Mouse (Mus musculus): ENCODE results near the gene Cyp4a30b.
A peak's percentile ranks its signal among the peaks of the same experiment; 100 is the strongest.
"Not testable (repeated sequence)": the region's sequence is repeated elsewhere in the genome, so short reads cannot be mapped to it uniquely, and the experiment has no call there.

The Cyp4a30b gene

GRCm38 (mm10) chr4:115452304-115452703 lies at the start of gene Cyp4a30b:
Gene Cyp4a30b (plus strand): TSS chr4:115452604.
- no peak for DNase-seq (ENCODE audit: low spot score in 2 of 2)

GRCm38 (mm10) chr4:115411324-115411723 lies 41.1 kb upstream of the Cyp4a30b start, which contains the start of gene Cyp4a12b:
Gene Cyp4a12b (plus strand): TSS chr4:115411624.
- not testable (repeated sequence) for DNase-seq (ENCODE audit: low spot score in 2 of 2)

DNA sequence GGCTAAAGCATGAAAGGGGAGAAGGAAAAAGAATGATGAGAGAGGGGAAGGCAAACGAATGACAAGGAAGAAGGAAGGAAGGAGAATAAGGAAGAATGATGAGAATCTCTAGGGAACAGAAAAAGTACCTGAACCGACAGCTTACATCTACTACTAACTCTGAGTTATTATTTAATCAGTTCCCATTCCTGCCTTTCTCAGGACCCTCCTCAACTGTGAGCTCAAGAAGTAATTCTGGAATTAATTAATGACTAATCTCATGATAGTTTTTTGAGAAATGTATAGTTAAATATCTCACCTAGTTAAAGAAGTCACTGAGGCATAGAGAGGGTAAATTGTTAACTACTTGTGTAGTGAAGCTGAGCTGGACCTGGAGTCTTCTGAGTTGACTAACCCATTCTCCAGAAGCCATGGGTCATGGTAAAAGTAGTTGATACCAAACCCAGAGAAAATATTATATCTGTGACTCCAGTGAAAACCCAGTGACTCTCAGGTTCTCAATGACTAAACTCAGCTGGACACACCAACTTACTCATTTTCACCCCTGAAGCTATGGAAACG lies 1.7 kb upstream of the Cyp4a30b start:
- no peak for DNase-seq (ENCODE audit: low spot score in 2 of 2)

DNA sequence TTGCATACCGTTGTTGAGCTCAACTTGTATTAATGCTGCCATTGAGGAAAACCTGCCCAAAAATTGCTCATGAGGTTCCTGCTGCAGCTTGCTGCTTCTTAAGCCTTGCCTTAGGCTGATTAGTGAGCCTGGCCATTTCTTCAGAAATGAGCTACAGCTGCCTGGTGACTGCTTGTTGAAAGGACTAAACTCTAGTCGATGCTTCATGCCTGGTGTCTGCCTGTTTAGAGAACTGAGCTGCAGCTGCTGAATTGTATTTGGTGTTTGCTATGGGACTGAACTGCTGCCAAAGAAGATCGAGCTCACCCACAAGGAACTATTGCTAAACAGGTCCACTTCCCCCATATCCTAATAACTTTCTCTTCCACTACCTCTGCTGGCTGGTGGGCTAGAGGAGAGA lies 21.2 kb downstream of the Cyp4a30b start:
- DNase-seq (ENCODE audit: low spot score in 2 of 2), result not testable (repeated sequence)

DNA sequence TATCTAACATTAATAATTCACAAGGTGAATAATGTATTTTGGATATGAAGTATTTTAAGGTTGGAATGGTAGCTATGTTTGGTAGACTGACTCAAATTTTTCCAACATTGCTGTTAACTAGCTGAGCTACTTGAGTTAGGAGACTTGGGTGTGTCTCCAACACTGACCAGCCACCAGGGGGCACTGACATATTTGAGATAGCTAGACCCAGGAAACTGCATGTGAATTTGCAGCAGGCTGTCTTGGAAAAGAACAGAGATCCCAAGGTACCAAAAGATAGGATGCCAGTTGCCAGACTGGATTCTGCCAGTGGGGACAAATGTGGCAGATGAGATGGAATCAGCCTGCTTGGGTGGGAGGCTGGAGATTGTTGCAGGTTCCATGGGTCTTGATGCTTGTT lies 23.6 kb downstream of the Cyp4a30b start:
- peak; percentile 6 to 8 for DNase-seq (ENCODE audit: low spot score in 2 of 2)

DNA sequence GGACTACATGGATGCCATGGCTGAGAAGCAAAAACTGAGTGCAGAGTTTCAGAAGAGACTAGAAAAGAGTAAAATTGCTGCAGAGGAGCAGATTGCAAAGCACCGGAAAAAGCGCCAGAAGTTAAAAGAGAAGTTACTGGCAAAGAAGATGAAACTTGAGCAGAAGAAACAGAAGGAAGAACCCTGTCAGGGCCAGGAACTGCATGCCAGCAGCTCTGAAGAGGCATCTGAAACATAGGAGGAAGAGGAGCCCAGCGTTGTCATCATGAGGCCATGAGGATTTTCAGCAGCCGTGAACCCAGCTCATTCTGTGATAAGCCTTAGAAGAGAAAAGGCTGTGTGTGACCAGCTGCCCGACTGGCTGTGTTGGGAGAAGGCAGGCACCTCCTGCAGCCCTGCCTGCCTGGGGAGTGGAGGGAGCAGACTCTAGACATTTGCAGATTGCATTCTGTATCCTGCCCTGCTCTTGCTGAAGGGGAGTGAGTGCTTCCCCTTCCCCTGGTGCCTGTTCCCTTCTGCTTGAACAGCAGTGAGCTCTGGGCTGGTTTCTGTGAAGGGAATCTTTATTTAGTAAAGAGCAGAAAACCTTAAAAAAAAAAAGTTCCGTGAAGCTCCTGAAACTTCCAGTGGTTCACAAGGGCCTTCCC lies 28.7 kb downstream of the Cyp4a30b start:
- peak in 1 of 2 experiments; percentile 0 for DNase-seq (ENCODE audit: low spot score in 2 of 2)

DNA sequence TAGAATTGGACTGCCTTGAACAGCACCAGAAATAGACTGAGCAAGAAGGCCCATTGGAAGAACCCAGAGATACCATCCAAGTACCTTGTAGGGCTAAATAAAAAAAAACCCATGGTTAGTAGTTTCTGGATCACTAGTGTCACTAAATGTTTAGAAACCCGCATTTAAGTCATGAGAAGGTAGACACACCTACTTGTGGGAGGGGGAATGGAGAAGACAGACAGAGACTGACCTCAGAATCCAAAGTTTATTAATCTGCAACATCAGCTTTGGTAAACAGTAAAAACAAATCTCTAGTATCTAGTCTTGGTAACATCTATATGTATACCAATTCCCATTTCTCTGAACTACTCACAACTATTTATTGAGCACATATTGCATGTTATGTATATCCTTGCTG lies 43.6 kb downstream of the Cyp4a30b start, which contains the start of gene Cyp4a14:
Gene Cyp4a14 (minus strand): TSS at position 142 of the 400 bp plus-strand sequence.
- DNase-seq (ENCODE audit: low spot score in 2 of 2), result no peak

- no peak for DNase-seq (ENCODE audit: low spot score in 2 of 2)
Observed at GRCm38 (mm10) chr4:115497466-115497865, 45.1 kb downstream of the Cyp4a30b start.

- not testable (repeated sequence) for DNase-seq (ENCODE audit: low spot score in 2 of 2)
Observed at GRCm38 (mm10) chr4:115513964-115514363, 61.6 kb downstream of the Cyp4a30b start.

DNA sequence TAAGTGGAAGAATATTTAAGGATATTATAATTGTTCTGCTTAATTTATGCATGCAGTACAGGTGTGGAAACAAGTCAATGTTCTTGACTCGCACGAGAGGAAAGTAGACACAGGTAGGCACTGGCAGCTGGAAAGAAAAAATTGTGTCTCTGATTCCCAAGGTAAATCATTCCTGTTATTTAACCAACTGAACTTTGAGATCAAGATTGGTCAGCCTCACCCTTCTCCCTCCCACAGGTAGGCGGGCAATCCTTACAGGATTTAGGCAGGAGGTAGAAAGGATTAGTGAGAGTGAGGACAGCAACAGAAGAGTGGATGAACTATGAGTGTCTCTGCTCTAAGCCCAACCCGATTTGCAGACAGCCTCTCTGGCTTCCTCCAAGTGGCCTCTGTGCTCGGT lies 65.6 kb downstream of the Cyp4a30b start, which contains the start of gene Cyp4a10:
Gene Cyp4a10 (plus strand): TSS at position 265 of the 400 bp plus-strand sequence.
- not testable (repeated sequence) for DNase-seq (ENCODE audit: low spot score in 2 of 2)

GRCm38 (mm10) chr4:115519444-115519843 lies 67.0 kb downstream of the Cyp4a30b start:
- DNase-seq (ENCODE audit: low spot score in 2 of 2), result no peak

Measured in frontal cortex, postnatal 36 days (tissue).